25 mouse cellular contexts compared by ENCODE assay signal in genomic region chr8:48779194-48779593, GRCm38 (mm10).
"Had no signal": no experiment of that assay in that cellular context is flagged by ENCODE, and none has a peak within 500 bp of the region (broad histone marks: within the 10 kb centered on the region; RNA-seq: fewer than 3 reads in every experiment).

No protein-coding gene starts in this region.

- ATAC-seq: hindbrain, postnatal 0 days; intestine, embryonic 16.5 days; liver, postnatal 0 days had no signal

- H3K27ac ChIP-seq: heart, adult 2 months; heart, embryonic 13.5 days; heart, embryonic 15.5 days; hindbrain, embryonic 13.5 days; hindbrain, embryonic 15.5 days; hindbrain, postnatal 0 days; limb, embryonic 12.5 days; liver, embryonic 13.5 days; liver, embryonic 15.5 days had no signal

- H3K36me3 ChIP-seq: heart, embryonic 13.5 days; heart, embryonic 15.5 days; hindbrain, embryonic 13.5 days; hindbrain, embryonic 15.5 days; limb, embryonic 12.5 days; liver, embryonic 13.5 days; liver, embryonic 15.5 days had no signal

- DNase-seq: gastrocnemius, postnatal 14 days; gastrocnemius, postnatal 36 days; heart, adult 11 months; heart, adult 2 months; heart, postnatal 14 days; heart, postnatal 36 days; kidney, adult 11 months; kidney, adult 8-10 months; kidney, postnatal 25 days; layer of hippocampus, adult 9-11 months; layer of hippocampus, postnatal 36 days; left cerebral cortex, postnatal 4 days; liver; liver, embryonic 13.5 days; liver, postnatal 0 days had no signal

- H3K9me3 ChIP-seq: heart, embryonic 13.5 days; heart, embryonic 15.5 days; hindbrain, embryonic 13.5 days; hindbrain, embryonic 15.5 days; limb, embryonic 12.5 days; liver, embryonic 13.5 days; liver, embryonic 15.5 days had no signal

- H3K9ac ChIP-seq: heart, embryonic 13.5 days; heart, embryonic 15.5 days; hindbrain, embryonic 13.5 days; hindbrain, embryonic 15.5 days; limb, embryonic 12.5 days; liver, embryonic 13.5 days; liver, embryonic 15.5 days; liver, postnatal 0 days had no signal

- H3K4me3 ChIP-seq: heart, adult 2 months; heart, embryonic 13.5 days; heart, embryonic 15.5 days; hindbrain, embryonic 13.5 days; hindbrain, embryonic 15.5 days; limb, embryonic 12.5 days; liver, embryonic 13.5 days; liver, embryonic 15.5 days had no signal

- H3K4me2 ChIP-seq: heart, embryonic 11.5 days; heart, embryonic 13.5 days; heart, embryonic 15.5 days; hindbrain, embryonic 13.5 days; hindbrain, embryonic 15.5 days; limb, embryonic 12.5 days; liver, embryonic 11.5 days; liver, embryonic 13.5 days; liver, embryonic 15.5 days had no signal

- H3K27me3 ChIP-seq: hindbrain, embryonic 13.5 days; liver, embryonic 13.5 days; liver, embryonic 15.5 days had no signal

- H3K4me1 ChIP-seq: liver, embryonic 13.5 days; liver, embryonic 15.5 days had no signal
